Mouse (Mus musculus) macrophage (primary cell): Measurements from ENCODE around the gene N4bp2l2. TPM values are rescaled to one million over a fixed set of nuclear protein-coding genes. Genes with fewer than 3 reads are reported as not detected.

Experiments
- H3K27ac ChIP-seq: fragments of 350-480 bp; formaldehyde crosslinking; 2 replicates; pipeline ENCODE4 v1.9.0; 2021
- H3K36me3 ChIP-seq: fragments of 350-480 bp; formaldehyde crosslinking; 2 replicates; pipeline ENCODE4 v1.9.0; 2021; ENCODE audit errors: inconsistent target
- H3K4me3 ChIP-seq: fragments of 350-480 bp; formaldehyde crosslinking; 2 replicates; pipeline ENCODE4 v1.9.0; 2021; ENCODE audit errors: inconsistent target
- H3K79me2 ChIP-seq: fragments of 350-480 bp; formaldehyde crosslinking; 2 replicates; pipeline ENCODE4 v1.9.0; 2021; ENCODE audit errors: inconsistent target
- WGBS: methylation state at CpG from one replicate; pipeline ENCODE4 v1.1.7; 2026; ENCODE audit warnings: inconsistent platforms; ENCODE audit not compliant: missing documents; 5-methylcytosine and 5-hydroxymethylcytosine counted together
- polyA plus RNA-seq: library from polyadenylated mRNA; stranded (reverse); fragments of 250-400 nt; gene quantifications from 3 replicates; pipeline ENCODE4 v1.2.4, GENCODE M21; 2018; ENCODE audit warnings: inconsistent platforms

The N4bp2l2 gene
- polyA plus RNA-seq, 1 experiment from 2014 or later = 25.9 TPM

DNA sequence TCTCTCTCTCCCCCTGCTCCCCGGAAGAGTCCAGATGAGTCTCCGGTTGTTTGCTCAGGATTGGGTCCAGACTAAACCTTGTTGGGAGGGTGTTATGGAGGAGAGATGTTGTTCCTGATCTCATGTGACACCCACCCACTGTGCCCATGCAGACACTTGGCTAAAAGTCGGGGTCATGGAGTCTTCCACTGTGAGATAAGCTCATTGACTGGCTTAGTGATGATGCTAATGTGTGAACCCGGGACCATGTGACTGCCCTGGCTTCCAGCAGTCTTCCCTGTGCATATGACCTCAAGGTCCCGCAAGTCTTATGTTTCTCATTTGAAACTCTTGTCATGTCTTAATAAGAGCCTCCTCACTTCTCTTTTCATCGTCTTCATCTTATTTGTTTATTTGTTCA lies 84.8 kb downstream of the N4bp2l2 start:
- Histone ChIP-seq H3K4me3 (no peak overlapping the region), H3K79me2 (peaks cover 93% of the 10 kb centered on the region; the same call in 1 of the 2 replicates), H3K27ac (no peak overlapping the region), H3K36me3 (peaks cover 8% of the 10 kb centered on the region)
- 85% methylated on average over 6 of the region's 6 CpGs for WGBS

DNA sequence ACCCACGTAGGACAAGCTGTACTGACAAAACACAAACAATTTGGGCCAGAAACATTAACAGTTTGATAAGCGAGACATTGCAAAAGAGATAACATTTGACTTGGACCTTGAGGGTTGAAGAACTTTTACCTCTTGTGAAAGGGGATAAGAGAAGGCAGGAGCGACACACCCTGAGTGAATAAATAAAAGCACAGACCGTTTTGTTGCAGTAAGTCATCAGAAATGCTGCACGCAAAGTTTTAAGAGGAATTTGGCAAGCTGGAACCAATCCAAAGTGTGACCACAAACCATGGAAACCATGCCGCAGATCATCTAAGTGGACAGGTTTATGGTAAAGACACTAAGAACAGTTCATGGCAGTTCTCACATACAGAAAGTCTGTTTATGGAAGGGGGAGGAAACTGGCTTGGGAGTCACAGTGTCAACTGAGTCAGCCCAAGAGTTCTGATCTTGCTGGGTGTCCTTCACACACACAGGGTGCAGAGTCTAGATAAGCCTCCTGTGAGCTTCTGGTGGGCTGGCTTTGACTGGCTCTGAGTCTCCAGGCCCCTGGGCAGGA lies 87.3 kb downstream of the N4bp2l2 start:
- Histone ChIP-seq H3K79me2 (peaks cover 68% of the 10 kb centered on the region; the same call in 1 of the 2 replicates), H3K4me3 (no peak overlapping the region), H3K36me3 (peaks cover 26% of the 10 kb centered on the region), H3K27ac (no peak overlapping the region)
- WGBS = 38% methylated on average over 6 of the region's 6 CpGs

DNA sequence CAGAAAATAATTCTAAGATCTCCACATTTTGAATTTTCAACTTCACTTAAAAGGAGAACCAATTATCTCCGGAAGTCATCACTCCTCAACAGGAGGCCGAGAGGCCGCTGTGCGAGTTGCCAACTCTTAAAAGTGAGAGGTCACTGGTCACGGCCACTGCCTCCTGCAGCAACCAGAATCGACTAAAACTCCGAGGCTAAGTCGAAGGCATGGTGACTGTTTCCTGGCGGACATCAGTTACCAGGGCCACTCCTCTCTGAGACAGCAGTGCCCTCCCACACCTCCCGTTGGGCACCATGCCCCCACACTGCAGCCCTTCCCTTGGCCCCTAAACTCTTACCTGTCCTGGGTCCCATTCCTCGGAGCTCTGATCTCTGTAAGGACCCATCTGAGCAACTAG lies 89.2 kb downstream of the N4bp2l2 start:
- Histone ChIP-seq H3K36me3 (peaks cover 44% of the 10 kb centered on the region), H3K79me2 (peaks cover 50% of the 10 kb centered on the region; the same call in 1 of the 2 replicates), H3K27ac (no peak overlapping the region), H3K4me3 (no peak overlapping the region)
- 97% methylated on average over 11 of the region's 11 CpGs for WGBS

DNA sequence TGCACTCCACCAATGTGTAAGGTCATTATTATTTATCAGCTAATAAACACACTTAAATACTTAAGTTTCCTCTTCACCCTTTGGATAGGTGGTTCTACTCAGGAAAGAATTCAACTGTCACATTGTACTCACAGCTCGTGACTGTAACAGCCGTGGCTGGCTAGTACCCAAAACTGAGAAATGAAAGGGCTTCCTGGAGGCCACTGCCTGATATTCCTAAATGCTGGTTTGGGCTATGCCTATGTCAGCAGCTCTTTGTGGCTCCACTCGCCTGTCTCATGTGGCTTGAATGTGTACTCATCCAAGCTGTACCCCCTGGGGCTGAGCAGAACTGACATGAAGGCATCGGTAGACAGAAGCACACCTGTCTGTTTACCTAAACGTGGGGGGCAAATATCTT lies 91.1 kb downstream of the N4bp2l2 start:
- no peak overlapping the region for H3K27ac ChIP-seq
- peaks cover 30% of the 10 kb centered on the region; the same call in 1 of the 2 replicates for H3K79me2 ChIP-seq
- H3K36me3 ChIP-seq = peaks cover 56% of the 10 kb centered on the region
- 94% methylated on average over 5 of the region's 5 CpGs for WGBS
- H3K4me3 ChIP-seq = no peak overlapping the region

DNA sequence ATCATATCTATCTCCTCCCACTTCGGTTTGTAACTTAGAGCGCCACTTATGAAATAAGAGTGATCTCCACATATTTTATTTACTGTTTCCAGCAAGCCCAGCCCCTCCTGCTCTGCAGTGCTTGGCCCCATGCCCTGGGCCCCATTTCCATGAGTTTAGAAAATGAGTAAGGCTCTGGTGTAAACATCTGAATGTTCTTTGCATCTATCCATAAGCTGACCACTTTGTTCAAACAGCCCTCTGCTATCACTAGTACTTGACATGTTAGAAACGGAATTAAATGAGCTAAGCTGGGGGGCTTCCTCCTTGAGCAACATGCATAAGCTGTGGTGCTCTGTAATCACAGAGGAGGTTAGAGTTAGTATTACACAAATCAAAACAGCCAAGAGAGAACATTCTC lies 91.6 kb downstream of the N4bp2l2 start:
- peaks cover 58% of the 10 kb centered on the region for H3K36me3 ChIP-seq
- H3K27ac ChIP-seq = no peak overlapping the region
- 100% methylated on average over 3 of the region's 3 CpGs for WGBS
- H3K79me2 ChIP-seq = peaks cover 26% of the 10 kb centered on the region; the same call in 1 of the 2 replicates
- no peak overlapping the region for H3K4me3 ChIP-seq

DNA sequence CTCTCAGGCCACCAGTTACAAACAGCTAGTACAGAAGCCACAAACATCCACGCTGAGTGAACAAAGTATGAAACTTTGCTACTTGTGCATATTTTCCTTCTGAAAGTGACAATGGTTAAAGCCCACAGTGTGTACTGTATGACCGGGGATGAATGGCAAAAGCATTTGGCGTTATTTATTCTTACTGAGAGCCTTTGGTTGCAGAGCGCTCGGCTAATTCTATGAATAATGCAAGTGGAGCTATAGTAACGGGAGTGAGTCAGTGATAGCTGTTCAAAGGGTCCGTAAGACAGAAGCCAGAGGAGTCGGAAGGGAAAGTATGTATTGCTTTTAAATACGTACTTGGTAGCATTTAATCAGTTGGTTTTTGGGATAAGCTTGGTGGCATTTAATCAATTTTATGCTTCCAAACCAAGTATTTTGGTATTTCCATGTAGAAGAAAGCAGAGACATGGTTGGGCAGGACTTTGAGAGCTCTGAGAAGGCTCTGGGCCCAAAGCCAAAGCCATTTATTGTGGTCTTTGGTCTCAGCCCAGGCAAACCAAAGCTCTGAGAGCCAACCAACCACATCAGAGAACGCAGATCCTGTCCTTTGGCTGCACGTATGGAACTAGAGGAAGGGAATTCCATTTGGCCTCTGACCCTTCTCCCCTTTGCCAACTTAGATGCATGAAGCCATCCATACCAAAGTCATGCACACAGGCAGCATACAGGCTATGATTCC lies 95.3 kb downstream of the N4bp2l2 start:
- 95% methylated on average over 11 of the region's 11 CpGs for WGBS
- peaks cover 58% of the 10 kb centered on the region for H3K36me3 ChIP-seq

DNA sequence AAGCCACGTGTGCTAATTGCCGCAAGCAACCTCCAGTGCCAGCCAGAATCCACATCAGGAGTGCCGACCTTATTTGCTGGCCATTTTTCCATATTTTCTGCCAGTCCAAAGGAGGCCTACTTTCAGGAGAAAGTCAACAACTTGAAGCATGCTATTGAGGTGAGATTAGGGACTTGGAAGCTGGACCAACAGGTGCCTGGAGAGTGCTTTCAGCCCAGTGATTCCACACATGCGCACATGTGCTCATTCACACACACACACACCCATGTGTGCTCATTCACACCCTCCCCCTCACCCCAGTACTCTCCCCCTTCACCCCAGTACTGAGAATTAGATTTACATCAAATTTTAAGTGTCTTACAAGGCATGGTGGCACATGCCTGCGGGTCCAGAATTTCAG lies 99.0 kb downstream of the N4bp2l2 start:
- Histone ChIP-seq H3K27ac (no peak overlapping the region), H3K4me3 (no peak overlapping the region), H3K36me3 (peaks cover 23% of the 10 kb centered on the region), H3K79me2 (no peaks in the 10 kb centered on the region)
- 96% methylated on average over 5 of the region's 5 CpGs for WGBS

More for the DNA sequence above, 95.3 kb downstream of the N4bp2l2 start:
- Histone ChIP-seq H3K4me3 (no peak overlapping the region), H3K79me2 (no peaks in the 10 kb centered on the region), H3K27ac (no peak overlapping the region)

DNA sequence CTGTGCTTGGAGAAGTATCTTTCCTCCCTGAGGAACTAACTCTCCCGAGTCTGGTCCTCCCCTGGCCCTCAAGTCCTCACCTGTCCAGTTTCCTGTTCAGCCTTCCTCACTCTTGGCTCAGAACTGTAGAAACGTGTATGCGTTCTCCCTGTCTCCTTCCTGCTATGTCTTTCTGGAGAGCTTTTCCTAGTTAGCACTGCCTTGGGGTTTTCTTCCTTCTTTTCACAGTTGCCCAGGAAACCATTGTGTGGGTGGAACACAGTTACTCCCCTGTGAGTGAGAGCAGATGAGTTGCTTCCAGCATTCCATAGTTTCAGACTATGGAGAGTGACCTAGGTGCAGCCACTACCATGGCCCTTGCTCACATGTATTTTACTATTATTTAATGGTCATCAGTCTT lies 99.8 kb downstream of the N4bp2l2 start:
- Histone ChIP-seq H3K27ac (no peak overlapping the region), H3K79me2 (no peaks in the 10 kb centered on the region), H3K4me3 (no peak overlapping the region), H3K36me3 (peaks cover 18% of the 10 kb centered on the region; the same call in 1 of the 2 replicates)
- 78% methylated on average over 3 of the region's 3 CpGs for WGBS

DNA sequence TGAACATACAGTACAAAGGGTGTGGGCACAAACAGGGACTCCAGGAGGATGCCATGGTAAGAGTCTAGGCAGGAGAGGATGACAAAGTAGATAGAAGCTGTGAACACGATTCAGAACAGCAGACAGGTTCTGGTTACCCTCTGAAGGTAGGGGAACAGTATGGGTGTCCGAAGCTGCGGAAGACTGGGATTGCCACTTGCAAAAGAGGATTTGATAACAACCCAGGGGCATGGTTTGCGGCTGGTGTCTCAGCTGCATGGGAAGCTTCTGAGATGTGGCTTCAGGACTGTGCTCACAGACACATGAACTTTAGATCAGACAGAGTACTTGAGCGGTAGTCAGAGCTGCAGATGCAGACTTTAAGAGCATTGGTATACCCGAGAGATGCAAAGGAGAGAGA lies 101.6 kb downstream of the N4bp2l2 start:
- Histone ChIP-seq H3K36me3 (peaks cover 8% of the 10 kb centered on the region; the same call in 1 of the 2 replicates), H3K27ac (no peak overlapping the region), H3K4me3 (no peak overlapping the region), H3K79me2 (no peaks in the 10 kb centered on the region)
- 90% methylated on average over 6 of the region's 6 CpGs for WGBS

DNA sequence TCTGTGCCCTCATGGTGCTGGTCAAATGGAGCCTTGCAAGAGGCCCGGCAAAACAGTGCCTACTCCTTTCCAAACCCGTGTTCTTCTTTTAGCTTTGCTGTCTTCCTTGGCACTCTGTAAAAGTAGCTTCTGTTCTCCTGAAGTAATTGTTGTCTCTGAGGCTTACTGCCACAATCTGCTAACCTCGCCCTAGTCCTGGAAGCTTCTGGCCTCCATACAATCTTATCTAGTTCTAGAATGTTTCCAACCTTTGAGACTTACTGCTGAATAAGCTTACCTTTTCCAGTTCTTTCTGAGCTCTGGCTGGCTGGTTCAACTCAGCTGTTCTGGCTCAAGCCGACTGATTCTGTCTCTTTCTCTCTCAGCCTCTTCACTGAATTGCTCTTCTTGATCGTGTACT lies 104.2 kb downstream of the N4bp2l2 start:
- H3K27ac ChIP-seq = no peak overlapping the region
- no peaks in the 10 kb centered on the region for H3K36me3 ChIP-seq
- no peaks in the 10 kb centered on the region for H3K79me2 ChIP-seq
- no peak overlapping the region for H3K4me3 ChIP-seq
- 93% methylated on average over 5 of the region's 5 CpGs for WGBS

DNA sequence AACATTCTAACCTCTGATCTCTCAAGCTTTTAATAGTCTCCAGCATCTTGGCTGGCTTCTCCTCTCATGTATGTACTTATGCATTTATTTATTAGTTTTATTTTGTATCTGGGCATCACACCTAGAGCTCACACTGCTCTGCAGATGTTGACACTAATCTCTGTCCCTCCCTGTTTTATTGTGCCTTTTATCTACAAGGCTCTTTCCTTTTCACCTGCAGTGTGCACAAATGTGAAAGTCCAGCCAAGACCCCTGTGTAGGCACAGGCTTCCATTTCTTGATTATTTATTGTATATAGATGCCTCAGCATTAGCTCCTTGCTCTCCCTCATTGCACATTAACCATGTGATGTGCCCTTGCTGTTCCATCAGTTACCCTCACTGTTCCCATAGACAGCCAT lies 104.6 kb downstream of the N4bp2l2 start:
- Histone ChIP-seq H3K36me3 (no peaks in the 10 kb centered on the region), H3K27ac (no peak overlapping the region), H3K79me2 (no peaks in the 10 kb centered on the region), H3K4me3 (no peak overlapping the region)

DNA sequence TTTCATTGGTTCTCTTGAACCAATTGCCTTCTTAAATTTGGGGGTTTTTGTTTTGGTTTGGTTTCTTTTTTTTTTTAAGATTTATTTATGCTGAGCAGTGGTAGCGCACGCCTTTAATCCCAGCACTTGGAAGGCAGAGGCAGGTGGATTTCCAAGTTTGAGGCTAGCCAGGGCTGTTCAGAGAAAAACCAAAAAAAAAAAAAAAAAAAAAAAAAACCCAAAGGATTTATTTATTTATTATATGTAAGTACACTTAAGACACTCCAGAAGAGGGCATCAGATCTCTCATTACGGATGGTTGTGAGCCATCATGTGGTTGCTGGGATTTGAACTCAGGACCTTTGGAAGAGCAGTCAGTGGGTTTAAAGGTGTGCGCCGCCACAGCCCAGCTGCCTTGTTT lies 105.1 kb downstream of the N4bp2l2 start:
- H3K27ac ChIP-seq = no peak overlapping the region
- H3K4me3 ChIP-seq = no peak overlapping the region
- no peaks in the 10 kb centered on the region for H3K79me2 ChIP-seq
- 94% methylated on average over 5 of the region's 5 CpGs for WGBS
- H3K36me3 ChIP-seq = no peaks in the 10 kb centered on the region

DNA sequence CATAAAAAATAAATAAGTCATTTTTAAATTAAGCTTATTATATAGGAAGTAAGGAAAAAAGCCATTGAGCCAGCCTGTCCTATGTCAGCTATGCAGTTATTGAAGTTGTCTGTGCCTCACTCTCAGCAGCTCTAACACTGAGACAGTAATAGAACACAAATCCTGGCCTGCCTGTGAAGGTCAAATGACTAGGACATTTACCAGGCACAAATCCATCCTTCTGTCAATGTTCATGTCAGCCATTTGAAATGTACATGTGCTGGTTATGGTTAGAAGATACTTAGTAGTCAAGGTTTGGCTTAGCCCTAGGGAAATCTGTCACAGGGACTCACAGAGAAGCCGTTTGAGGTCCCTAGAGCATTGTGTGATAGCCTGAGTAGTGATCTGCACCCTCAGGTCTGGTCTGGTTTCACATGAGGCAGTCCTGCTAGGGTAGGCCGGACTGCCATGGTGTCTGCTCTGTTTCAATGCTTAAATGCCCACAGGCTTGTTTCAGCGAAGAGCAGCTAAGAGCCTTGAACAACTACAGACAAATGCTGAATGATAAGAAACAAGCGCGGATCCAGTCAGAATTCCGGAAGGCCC lies 106.4 kb downstream of the N4bp2l2 start:
- Histone ChIP-seq H3K79me2 (no peaks in the 10 kb centered on the region), H3K36me3 (no peaks in the 10 kb centered on the region), H3K27ac (no peak overlapping the region), H3K4me3 (no peak overlapping the region)
- 96% methylated on average over 6 of the region's 6 CpGs for WGBS
